Mouse (Mus musculus) heart, embryonic 14.5 days (tissue): ENCODE results near the gene Glis3. TPM values are rescaled to one million over a fixed set of nuclear protein-coding genes. Genes with fewer than 3 reads are reported as not detected.

Experiments used
- ATAC-seq: fragments of 200-750 bp; cut with Nextera tagmentation; 2 replicates; pipeline ENCODE4 v1.8.0; 2017; ENCODE audit warnings: low read depth, moderate TSS enrichment; ENCODE audit not compliant: insufficient number of reproducible peaks, insufficient read depth, low FRiP score
- H3K27ac ChIP-seq, 2 experiments: fragments of 200-500 bp in 1 of 2; fragments of 300-500 bp in 1 of 2; sonication (generic) in 1 of 2; replicated peaks in 1 of 2; 2 replicates each; pipeline ENCODE4 v1.5.1; 2012 to 2014; ENCODE audit warnings: low read depth in 2 of 2, low read length in 2 of 2, control low read depth in 1 of 2, mild to moderate bottlenecking in 1 of 2, mixed read lengths in 1 of 2; ENCODE audit not compliant: control insufficient read depth in 1 of 2, insufficient read depth in 1 of 2
- H3K27me3 ChIP-seq: fragments of 300-500 bp; sonication (generic); 2 replicates; pipeline ENCODE4 v1.6.1; 2014; ENCODE audit warnings: mild to moderate bottlenecking, low read length, control low read depth; ENCODE audit not compliant: control insufficient read depth, insufficient read depth
- H3K36me3 ChIP-seq: fragments of 300-500 bp; sonication (generic); 2 replicates; pipeline ENCODE4 v1.6.1; 2014; ENCODE audit warnings: mild to moderate bottlenecking, control low read depth, low read length, mixed read lengths; ENCODE audit not compliant: control insufficient read depth, insufficient read depth
- H3K4me1 ChIP-seq, 2 experiments: fragments of 200-500 bp in 1 of 2; fragments of 300-500 bp in 1 of 2; sonication (generic) in 1 of 2; 2 replicates each; pipeline ENCODE4 v1.6.1; 2012 to 2014; ENCODE audit warnings: low read length in 2 of 2, control low read depth in 1 of 2, mixed read lengths in 1 of 2; ENCODE audit not compliant: control insufficient read depth in 2 of 2, insufficient read depth in 2 of 2
- H3K4me2 ChIP-seq: fragments of 300-500 bp; sonication (generic); 2 replicates; pipeline ENCODE4 v1.6.1; 2014; ENCODE audit warnings: mild to moderate bottlenecking, low read length
- H3K4me3 ChIP-seq, 2 experiments: fragments of 200-500 bp in 1 of 2; fragments of 300-500 bp in 1 of 2; sonication (generic) in 1 of 2; 2 replicates each; pipeline ENCODE4 v1.5.1; 2012 to 2014; ENCODE audit warnings: low read length in 2 of 2, mild to moderate bottlenecking in 2 of 2, control low read depth in 1 of 2, low read depth in 1 of 2, moderate library complexity in 1 of 2; ENCODE audit not compliant: control insufficient read depth in 1 of 2, insufficient read depth in 1 of 2
- H3K9ac ChIP-seq: fragments of 300-500 bp; sonication (generic); 2 replicates; pipeline ENCODE4 v1.6.1; 2014; ENCODE audit warnings: mild to moderate bottlenecking, low read length
- H3K9me3 ChIP-seq: fragments of 300-500 bp; sonication (generic); 2 replicates; pipeline ENCODE4 v1.6.1; 2016; ENCODE audit warnings: low read length, control low read depth; ENCODE audit not compliant: control insufficient read depth
- WGBS: fragments of 180-500 bp; shearing (Covaris S2); extraction: QIAGEN DNeasy Blood & Tissue Kit; methylation state at CpG from one replicate; pipeline ENCODE4 v1.1.7; 2014; 5-methylcytosine and 5-hydroxymethylcytosine counted together
- polyA plus RNA-seq: library from polyadenylated mRNA; unstranded; fragments of >200 nt; fragmentation: Nextera tagmentation; extraction: Ambion mirVana; gene quantifications from 2 replicates; pipeline ENCODE4 v1.2.1, GENCODE M21; 2014

Gene Glis3
- polyA plus RNA-seq, 1 experiment from 2014 or later, result 1.6 TPM

DNA sequence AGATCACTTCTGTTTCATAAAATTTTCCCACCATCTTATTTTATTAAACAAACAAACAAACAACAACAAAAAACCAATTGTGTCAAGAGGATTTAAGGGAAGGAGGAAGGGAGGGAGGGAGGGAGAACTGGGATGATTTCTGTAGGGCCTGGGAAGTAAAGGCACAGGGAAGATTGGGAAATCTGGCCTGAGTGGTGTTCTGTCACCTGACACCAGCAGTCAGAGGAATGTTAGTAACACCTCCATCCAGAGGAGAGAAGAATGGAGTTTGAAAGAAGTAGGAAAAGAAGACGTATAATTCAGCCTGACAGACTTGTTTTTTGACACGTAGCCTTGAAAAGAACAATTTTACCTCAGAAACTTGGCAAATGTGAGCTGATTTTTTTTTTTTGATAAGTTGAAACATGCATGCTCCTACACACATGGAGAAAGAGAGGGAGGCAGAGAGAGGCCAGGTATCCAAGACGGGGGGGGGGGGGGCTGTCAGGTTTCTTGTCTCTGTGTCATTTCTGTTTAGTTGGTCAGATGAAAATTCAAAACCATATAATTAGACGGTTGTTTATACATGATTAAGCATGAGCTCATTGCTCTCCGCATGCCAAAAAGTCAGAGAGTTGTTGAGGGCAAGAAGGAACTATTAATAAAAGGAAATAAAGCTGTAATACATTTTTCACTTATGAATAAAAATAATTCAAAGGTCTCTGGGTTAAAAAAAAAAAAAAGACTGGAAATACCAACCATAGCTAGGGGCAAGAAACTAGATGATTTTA is 122.1 kb downstream of the Glis3 start:
- Histone ChIP-seq H3K4me2 (no peak overlapping the region), H3K36me3 (no peaks in the 10 kb centered on the region), H3K27me3 (no peaks in the 10 kb centered on the region), H3K4me3 (no peak overlapping the region), H3K4me1 (peaks cover 6 to 20% of the 10 kb centered on the region in 2 experiments; a peak in 2 of 4 replicates), H3K27ac (no peak overlapping the region), H3K9ac (no peak overlapping the region), H3K9me3 (no peaks in the 10 kb centered on the region)
- ATAC-seq, result no peak
- WGBS, result 46% methylated on average over 5 of the region's 5 CpGs

DNA sequence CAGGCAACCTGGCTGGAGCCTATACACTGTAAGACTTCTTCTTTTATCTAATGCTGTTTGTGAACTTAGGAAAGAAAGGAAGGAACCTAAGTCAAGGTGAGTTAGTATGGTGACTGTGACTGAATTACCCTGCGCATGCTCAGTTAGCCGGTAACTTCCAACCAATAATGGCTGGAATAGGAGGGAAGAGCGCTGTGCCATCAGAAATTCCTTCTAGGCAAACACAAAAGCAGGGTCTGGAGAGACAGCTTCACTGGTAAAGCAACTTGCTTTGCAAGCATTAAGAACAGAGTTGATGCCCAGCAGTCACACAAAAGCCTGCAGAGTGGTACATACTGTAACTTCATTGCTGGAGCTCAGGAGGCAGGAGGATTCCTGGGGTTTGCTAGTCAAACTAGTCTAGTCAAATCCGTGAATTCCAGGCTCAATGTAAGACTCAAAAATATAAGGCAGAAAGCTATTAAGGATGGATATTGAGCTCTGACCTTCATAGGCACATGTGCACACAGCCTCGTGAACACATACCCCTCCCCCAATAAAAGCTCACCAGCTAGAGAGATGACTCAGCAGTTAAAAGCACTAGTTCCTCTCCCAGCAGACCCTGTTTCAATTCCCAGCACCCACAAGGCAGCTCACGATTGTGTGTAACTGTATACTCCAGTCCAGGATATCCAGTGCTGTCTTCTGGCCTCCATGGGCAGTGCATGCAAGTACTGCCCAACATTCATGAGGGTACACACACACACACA is 124.5 kb downstream of the Glis3 start:
- no peak overlapping the region for H3K9ac ChIP-seq
- no peak overlapping the region for H3K4me3 ChIP-seq
- H3K9me3 ChIP-seq, result no peaks in the 10 kb centered on the region
- ATAC-seq, result no peak
- H3K36me3 ChIP-seq, result no peaks in the 10 kb centered on the region
- no peak overlapping the region for H3K4me2 ChIP-seq
- no peaks in the 10 kb centered on the region for H3K27me3 ChIP-seq
- H3K4me1 ChIP-seq, result peaks cover 3 to 14% of the 10 kb centered on the region in 2 experiments; a peak in 1 of 4 replicates
- 80% methylated on average over 6 of the region's 6 CpGs for WGBS
- no peak overlapping the region for H3K27ac ChIP-seq

DNA sequence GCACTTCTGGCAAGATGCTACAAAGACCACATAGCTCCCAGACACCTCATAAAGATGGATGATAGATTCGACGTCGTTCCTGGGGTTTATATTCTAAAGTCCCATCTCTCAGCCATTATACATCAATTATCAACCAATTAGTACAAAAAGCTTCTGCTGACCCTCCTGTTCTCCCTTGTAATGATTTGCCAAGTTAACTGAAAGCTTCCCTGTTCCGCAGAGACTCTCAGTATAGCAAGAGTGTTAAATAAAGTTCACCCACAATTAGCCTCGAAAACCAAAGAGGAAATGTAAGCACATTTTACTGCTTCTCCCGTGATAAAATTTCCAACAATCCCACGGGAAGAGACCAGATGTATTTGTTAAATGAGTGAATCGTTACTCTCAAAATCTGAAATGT is 129.3 kb downstream of the Glis3 start:
- H3K36me3 ChIP-seq, result no peaks in the 10 kb centered on the region
- H3K4me2 ChIP-seq, result no peak overlapping the region
- no peak overlapping the region for H3K9ac ChIP-seq
- H3K4me3 ChIP-seq, result no peak overlapping the region
- no peak for ATAC-seq
- 75% methylated on average over 8 of the region's 8 CpGs for WGBS
- H3K9me3 ChIP-seq, result no peaks in the 10 kb centered on the region
- H3K4me1 ChIP-seq, result no peaks in the 10 kb centered on the region
- no peaks in the 10 kb centered on the region for H3K27me3 ChIP-seq
- H3K27ac ChIP-seq, result no peak overlapping the region

DNA sequence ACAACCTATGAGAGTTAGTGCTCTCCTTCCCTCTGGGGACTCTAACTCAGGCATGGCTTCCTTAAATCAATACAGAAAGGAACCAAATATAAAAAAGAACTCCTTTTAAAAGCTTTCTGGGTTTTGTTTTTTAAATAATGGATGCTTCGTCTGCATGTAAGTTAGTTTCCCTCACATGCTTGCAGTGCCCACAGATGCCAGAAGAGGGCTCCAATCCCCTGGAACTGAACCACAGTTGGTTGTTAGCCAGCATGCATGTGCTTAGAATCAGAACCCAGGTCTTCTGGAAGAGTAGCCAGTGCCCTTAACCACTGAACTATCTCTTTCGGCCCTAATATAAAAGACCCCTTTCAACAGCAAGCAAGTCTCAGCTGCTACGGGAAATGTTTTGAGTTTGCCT is 132.9 kb downstream of the Glis3 start:
- H3K4me3 ChIP-seq, result no peak overlapping the region

DNA sequence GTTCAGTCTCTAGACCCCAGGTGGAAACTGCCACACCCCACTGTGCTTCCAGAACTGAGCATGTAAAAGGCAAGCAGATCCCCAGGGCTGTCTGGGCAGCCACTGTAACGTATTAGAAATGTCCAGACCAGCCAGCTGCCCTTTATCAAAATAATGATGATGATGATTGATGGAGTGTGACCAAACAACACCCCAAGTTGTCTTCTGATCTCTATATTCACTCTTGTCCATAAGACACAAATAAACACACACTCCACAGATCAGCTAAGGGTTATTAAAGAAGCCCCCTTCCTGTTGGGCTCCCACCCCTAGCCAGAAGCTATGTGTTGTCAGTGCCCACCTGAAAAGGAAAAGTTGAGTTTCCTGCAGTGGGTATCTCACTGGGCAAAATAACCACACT is 134.4 kb downstream of the Glis3 start:
- no peaks in the 10 kb centered on the region for H3K4me1 ChIP-seq
- H3K27me3 ChIP-seq, result no peaks in the 10 kb centered on the region
- H3K9ac ChIP-seq, result no peak overlapping the region
- WGBS, result 30% methylated on average over 1 of the region's 1 CpGs
- ATAC-seq, result no peak
- H3K36me3 ChIP-seq, result no peaks in the 10 kb centered on the region
- no peaks in the 10 kb centered on the region for H3K9me3 ChIP-seq
- H3K27ac ChIP-seq, result no peak overlapping the region
- H3K4me2 ChIP-seq, result no peak overlapping the region
- no peak overlapping the region for H3K4me3 ChIP-seq

More for the DNA sequence above, 132.9 kb downstream of the Glis3 start:
- H3K27me3 ChIP-seq, result no peaks in the 10 kb centered on the region
- H3K4me1 ChIP-seq, result no peaks in the 10 kb centered on the region
- no peaks in the 10 kb centered on the region for H3K9me3 ChIP-seq
- no peak overlapping the region for H3K4me2 ChIP-seq
- no peak overlapping the region for H3K27ac ChIP-seq
- no peak for ATAC-seq
- H3K36me3 ChIP-seq, result no peaks in the 10 kb centered on the region
- 95% methylated on average over 3 of the region's 3 CpGs for WGBS
- H3K9ac ChIP-seq, result no peak overlapping the region

DNA sequence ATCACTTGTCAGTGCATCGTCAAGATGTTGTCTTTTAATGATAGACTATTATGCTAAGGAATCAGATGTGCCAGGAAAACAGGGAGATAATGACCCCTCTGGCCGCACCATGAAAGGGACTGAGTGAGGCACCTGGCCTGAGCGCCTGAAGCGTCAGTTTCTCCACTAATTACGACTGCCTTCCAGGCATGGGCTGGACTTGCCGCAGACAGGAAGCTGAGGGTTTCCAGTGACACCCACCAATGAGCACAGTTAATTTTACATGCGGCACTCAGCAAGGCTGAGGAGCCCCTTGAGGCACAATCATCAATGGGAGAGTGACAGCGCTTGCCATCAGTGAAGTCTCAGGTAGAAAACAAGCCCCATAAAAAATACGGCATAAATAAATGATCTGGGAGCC is 141.1 kb downstream of the Glis3 start:
- ATAC-seq, result no peak
- 67% methylated on average over 9 of the region's 9 CpGs for WGBS

DNA sequence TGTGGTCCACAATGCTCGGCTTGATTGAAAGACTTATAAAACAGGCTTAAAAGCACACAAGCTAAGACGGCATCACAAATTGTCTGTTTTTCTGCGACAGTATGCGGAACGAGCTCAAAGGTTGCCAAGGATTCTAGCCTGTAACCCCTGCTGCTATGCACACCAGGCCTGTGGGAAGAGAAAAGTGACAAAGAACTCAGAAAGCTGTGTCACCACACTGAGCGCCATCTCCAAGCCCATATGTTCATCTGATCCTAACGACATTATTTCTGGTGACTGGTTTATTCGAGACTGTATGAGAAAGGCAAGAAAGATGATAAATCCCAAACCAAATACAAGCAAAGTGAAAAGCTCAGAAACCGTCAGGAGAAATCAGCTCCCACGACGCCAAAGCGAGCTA is 144.9 kb downstream of the Glis3 start:
- Histone ChIP-seq H3K9ac (no peak overlapping the region), H3K4me3 (no peak overlapping the region), H3K4me2 (no peak overlapping the region), H3K36me3 (no peaks in the 10 kb centered on the region), H3K4me1 (no peaks in the 10 kb centered on the region), H3K27me3 (no peaks in the 10 kb centered on the region), H3K27ac (no peak overlapping the region), H3K9me3 (no peaks in the 10 kb centered on the region)
- WGBS, result 85% methylated on average over 12 of the region's 12 CpGs
- no peak for ATAC-seq

More for the DNA sequence above, 141.1 kb downstream of the Glis3 start:
- Histone ChIP-seq H3K27ac (no peak overlapping the region), H3K4me2 (no peak overlapping the region), H3K4me3 (no peak overlapping the region), H3K9ac (no peak overlapping the region), H3K36me3 (no peaks in the 10 kb centered on the region), H3K27me3 (no peaks in the 10 kb centered on the region), H3K4me1 (no peaks in the 10 kb centered on the region), H3K9me3 (no peaks in the 10 kb centered on the region)
